Mouse (Mus musculus): Measurements from ENCODE around the gene Atp8b2.
A peak's percentile ranks its signal among the peaks of the same experiment; 100 is the strongest.

Gene Atp8b2

DNA sequence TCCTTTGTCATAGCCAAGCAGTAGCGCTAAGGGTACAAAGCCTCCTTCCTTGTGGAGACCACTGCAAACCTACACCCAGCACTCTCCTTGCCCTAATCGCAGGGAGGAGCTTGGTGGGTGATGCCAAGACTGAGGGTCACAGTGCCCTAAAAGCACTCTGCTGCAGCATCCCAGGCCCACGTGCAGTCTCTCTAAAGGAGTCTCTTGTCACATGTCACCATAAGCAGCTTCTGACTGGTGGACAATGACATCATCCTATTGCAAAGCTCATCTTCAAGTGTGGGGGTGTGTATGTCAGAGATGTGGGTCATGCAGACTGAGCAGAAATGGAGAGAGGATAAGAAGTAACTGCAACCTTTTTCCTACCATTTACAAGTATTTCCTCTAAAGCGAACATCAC, 3.9 kb downstream of the Atp8b2 start:
- DNase-seq (ENCODE audit: low read depth, low spot score), result peak; percentile 48

DNA sequence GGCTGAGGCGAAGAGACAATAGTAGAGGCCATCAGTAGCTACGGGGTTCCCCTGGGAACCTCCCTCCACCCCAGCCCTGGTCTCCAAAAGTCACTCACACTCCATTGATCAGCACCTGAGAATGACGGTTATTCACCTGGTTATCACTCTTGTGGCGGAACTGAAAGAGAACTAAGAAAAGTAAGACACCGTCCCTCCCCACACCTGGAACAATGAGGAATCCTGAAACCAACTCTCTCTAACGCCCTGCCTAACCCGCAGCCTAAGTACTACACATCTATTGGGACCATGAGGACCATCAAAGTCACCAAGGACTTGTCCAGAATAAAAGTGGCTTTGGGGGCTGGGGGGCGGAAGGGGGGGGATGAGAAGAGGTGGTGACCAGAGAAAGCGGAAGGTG, 5.4 kb downstream of the Atp8b2 start:
- DNase-seq (ENCODE audit: low read depth, low spot score), result peak; percentile 87

DNA sequence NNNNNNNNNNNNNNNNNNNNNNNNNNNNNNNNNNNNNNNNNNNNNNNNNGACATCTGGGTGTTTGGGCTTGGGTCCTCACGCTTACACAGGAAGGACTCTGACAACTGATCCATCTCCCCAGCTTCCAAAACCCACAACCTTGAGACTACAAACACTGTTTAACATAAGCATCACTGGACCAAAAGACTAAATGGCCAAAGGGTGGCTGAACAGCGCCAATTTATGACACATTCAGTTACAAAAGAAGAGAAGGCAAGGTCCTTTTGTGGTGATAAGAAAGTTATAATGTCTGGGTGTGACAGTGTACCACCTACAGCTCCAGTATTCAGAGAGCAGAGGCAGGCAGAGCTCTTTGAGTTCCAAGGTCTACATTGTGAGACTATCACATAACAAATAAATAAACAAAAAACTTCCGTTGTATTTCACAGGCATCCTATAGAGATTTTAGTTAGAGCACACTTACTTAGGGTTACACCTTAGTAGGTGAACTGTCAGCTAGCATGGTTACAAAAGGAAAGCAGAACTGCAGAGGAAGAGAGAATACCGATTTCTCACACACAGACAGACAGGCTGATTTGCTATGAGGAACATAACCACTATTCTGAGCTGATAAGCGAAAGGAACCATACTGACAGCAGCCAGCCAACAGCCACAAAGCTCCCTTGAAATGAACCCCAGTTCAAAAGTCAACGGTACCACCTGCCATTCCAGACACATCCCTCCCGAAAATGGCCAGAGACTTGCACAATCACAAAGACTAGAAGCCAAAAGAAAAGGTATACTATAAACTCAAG, 6.9 kb downstream of the Atp8b2 start:
- no peak for DNase-seq (ENCODE audit: low read depth, low spot score)

DNA sequence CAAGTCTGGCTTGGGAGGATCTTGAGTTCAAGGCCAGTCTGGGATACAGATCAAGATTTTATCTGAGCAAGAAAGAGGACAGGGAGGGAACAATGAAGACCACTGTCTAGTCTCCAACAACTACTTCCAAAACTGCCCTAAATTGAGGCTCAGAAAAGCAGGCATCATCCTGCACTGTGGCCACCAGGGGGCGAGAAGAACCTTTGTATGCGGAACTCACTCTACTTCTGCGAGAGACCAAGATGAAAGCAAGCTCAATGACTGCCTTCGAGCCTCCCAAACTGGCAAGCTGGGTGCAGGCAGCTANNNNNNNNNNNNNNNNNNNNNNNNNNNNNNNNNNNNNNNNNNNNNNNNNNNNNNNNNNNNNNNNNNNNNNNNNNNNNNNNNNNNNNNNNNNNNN, 9.9 kb downstream of the Atp8b2 start:
- DNase-seq (ENCODE audit: low read depth, low spot score), result peak; percentile 79

DNA sequence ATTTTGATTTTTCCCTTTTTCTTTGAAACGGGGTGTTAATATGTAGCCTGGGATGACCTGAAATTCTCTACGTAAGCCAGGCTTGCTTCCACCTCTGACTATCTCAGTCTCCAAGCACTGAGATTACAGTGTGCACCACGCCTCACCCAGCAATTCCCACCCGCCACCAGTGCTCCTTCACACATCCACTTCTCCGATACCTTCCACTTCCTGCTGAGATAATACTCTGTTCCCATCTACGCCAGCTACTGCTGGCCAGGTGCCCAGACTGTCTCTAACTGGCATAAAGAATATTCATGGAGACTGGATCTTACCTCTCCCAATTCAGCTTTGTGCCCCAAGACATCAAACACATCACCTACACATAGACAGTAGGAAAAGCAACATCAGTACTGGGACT, 14.7 kb downstream of the Atp8b2 start:
- no peak for DNase-seq (ENCODE audit: low read depth, low spot score)

DNA sequence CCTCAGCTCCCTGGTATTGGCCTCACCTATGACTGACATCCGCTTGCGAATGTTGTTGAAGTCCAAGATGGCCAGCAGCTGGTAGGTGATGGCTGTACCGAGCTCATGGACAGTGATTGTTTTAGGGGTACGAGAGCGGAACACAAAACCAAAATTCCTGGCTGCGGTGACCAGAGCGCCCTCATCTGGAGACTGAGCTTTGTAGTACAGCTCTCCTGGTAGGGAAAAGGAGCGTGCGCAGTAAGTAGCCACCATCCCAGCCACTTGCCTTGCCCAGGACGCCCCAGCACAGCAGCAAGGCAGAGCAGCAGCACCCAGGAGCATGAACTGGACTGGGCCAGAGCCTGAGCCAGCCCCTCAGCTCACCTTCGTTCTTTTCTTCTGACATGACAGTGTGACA, 15.3 kb downstream of the Atp8b2 start:
- no peak for DNase-seq (ENCODE audit: low read depth, low spot score)

DNA sequence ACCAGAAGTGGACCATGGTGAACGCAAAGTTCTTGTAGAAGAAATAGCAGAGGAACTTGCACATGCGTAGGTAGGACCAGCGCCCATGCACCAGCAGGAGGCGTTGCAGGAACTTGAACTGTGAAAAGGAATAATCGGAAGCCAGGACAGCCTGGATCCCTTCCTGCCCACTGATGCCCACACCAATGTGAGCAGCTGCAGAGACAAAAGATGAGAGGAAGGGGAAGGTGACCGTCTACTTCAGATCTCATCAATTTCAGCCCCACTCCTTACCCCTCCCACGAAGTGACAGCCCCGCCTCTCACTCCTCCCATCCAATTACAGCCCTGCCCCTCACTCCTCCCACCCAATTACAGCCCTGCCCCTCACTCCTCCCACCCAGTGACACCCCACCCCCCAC, 18.3 kb downstream of the Atp8b2 start:
- no peak for DNase-seq (ENCODE audit: low read depth, low spot score)

DNA sequence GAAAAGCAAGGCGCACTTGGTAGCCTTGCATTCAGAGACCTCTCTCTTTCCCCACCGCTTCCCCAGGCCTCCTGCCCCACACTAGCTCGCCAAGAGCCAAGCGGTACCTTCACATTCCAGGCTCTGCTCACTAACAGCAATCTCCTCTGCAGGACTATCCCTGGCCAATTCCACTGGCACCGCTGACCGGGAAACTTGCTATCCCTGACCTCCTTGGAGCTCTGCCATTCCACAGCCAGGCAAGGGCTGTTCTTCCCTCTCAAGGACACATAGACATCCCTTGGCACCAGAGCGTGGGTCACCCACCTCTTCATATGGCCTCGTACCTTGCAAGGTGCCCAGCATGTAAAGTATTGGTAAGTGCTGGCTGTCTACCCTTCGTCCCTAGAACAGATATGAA, 20.4 kb downstream of the Atp8b2 start:
- DNase-seq (ENCODE audit: low read depth, low spot score), result no peak

DNA sequence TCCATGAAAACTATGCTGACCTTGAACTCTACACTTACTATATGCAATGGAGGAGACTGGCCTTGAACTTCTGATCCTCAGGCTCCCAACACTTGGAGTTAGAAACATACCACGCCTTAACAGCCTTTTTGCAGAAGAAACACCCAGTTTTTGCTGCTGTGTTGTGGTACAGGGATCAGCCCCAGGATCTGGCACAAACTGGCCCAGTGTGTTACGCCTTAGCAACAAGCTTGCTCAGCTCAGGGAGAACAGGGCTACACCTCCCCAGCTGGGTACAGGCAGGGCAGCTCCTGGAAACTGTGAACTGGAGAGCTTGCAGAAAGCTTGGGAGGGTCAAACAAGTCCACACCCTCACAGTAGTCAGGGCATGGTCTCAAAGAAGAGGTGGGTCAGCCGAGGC, 26.8 kb downstream of the Atp8b2 start:
- DNase-seq (ENCODE audit: low read depth, low spot score), result no peak

DNA sequence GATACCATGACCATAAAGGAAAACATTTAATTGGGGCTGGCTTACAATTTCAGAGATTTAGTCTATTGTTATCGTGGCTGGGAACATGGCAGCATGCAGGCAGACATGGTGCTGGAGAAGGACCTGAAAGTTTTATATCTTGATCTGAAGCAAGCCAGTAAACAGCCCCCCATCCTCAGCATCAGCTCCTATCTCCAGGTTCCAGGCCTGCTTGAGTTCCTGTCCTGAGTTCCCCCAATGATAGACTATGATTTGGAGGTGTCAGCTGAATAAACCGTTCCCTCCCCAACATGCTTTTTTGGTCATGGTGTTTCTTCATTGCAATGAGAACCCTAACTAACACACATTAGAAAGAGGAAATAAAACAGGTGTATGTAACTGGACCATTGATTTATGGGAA, 30.4 kb downstream of the Atp8b2 start:
- DNase-seq (ENCODE audit: low read depth, low spot score), result peak; percentile 13

DNA sequence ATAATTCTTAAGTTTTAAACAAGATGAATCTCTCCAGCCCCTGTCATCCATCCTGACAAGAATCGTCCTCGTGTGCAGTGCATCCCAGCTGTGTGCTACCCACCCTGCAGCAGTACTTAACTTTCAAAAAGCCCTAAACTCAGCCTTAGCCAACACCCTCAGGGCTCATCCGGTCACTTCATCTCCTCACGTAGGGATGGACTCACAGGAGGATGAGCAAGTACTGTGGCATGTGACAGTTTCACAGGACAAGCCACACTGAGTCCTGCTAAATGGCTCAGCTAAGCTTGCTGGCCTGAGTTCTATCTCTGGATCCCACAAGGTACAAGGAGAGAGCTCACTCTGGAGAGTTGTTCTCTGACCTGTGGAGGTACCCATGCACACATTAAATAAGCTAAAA, 34.4 kb downstream of the Atp8b2 start:
- DNase-seq (ENCODE audit: low read depth, low spot score), result no peak

DNA sequence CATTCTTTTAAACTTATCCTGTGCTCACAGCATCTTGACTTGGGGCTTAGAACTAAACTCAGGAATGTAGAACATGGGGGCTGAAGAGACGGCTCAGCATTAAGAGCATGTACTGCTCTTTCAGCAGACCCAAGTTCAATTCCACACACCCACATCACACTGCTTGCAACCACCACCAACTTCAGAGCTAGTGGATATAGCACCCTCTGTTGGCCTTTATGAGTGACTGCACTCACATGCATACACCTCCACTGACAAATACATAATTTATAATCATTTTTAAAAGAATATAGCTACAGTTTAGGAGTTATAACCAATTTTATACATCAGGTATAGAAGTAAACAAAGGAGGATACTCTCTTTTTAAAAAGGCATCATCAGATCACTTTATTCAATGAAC, 36.9 kb downstream of the Atp8b2 start:
- peak; percentile 29 for DNase-seq (ENCODE audit: low read depth, low spot score)

DNA sequence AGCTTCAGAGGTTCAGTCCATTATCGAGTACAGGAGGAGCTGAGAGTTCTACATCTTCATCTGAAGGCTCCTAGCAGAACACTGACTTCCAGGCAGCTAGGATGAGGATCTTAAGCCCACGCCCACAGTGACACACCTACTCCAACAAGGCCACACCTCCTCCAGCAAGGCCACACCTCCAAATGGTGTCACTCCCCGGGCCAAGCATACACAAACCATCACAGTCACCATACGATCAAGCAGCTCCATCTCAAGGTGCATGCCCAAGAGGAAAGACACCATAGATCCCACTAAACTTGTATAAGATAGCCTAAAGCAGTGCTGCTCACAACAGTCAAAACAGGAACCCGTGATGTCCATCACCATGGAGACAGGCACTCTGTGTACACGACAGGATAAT, 42.6 kb downstream of the Atp8b2 start:
- DNase-seq (ENCODE audit: low read depth, low spot score), result no peak

DNA sequence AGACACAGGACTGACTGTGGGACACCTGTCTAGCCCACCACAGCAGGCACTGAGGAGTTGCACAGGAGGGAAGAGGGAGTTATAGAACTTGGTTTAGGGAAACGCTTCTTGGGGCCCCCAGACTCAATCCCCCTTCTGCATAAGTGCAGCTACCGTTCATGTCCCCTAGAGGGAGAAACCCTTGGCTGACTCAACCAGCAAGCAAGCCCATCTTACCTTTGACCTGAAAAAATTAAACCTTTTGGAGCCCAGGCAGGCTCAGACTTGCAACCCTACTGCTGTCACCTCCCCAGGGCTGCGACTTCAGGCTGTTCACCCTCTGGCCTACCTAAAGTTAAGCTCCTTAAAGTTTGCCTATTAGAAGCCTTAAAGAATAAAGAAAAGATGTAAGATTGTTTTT, 45.9 kb downstream of the Atp8b2 start:
- no peak for DNase-seq (ENCODE audit: low read depth, low spot score)

DNA sequence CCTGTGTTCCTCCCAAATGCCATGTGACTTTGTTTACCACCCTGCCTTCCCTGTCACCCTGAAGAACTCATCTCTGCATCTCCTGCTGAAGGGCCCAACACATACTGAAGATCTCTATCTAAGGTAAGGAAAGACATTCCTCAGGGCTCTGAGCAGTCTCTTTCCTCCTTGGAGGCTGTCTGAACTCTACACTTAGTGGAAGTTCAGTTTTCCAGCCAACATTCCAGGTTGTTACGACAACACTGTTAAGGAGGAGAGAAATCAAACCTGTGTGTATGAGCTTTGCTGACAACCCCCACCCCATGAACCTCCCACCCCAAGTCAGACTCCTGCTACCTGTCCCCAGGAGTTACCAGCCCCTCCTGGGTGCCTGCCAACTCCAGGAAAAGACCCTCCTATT, 46.7 kb downstream of the Atp8b2 start:
- DNase-seq (ENCODE audit: low read depth, low spot score), result no peak

DNA sequence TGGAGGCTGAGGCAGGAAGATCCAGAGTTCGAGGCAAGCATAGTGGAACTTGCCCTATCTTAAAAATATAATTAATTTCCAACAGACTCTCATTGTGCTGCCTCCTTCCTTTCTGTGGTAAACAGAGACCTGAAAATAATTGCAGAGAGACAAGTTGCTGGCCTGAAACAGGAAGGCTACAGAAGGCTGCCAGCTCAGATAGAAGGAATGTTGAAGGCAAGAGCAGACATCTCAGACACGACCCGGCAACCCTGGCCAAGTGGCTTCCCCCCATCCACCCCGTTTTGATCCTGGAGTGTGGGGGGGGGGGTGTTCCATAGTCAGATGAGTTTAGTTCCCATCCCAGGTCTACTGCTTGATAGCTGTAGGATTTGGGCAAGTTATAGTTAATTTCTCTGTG, 48.6 kb downstream of the Atp8b2 start:
- DNase-seq (ENCODE audit: low read depth, low spot score), result no peak

DNA sequence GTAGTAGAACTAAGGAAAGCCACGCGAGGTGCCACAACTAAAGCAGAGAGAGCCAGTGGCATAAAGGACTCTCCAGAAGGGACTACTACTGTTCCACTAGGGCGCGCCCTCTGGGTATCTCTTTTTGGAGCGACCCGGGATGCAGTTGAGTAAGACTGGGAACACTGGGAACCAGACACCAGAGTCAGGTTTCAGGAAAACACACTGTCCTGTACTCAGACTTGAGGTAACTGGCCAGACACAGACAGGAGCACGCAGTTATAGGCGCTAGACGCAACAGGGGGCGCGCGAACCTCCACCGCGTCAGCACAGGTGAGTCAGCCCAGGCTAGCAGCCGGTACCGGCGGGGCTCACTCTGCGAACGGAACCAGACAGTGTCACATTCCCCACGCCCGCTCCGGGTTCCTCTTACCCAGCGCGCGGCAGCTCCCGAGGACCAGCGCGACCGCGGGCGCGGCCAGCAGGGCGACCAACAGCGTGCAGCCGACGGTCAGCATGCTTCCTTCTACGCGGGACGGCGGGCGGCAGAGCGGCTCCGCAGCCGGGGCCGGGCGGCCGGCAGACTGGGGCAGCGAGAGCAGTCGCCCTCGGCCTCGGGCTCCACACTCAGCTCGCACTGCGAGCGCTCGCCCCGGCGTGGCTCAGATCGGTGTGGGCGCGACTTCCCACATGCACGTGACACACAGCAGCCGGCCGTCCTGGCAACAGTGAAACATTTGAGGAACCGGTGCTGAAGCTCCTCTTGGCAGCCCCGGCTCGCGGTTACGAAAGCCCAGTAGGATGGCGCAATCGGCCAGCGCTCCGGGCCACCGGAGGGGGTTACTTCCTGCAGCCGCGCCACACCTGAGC, 50.5 kb downstream of the Atp8b2 start, which contains the start of gene Il6ra:
Gene Il6ra (minus strand): TSS at position 654 of the 849 bp plus-strand sequence.
- DNase-seq (ENCODE audit: low read depth, low spot score), result peak; percentile 88

DNA sequence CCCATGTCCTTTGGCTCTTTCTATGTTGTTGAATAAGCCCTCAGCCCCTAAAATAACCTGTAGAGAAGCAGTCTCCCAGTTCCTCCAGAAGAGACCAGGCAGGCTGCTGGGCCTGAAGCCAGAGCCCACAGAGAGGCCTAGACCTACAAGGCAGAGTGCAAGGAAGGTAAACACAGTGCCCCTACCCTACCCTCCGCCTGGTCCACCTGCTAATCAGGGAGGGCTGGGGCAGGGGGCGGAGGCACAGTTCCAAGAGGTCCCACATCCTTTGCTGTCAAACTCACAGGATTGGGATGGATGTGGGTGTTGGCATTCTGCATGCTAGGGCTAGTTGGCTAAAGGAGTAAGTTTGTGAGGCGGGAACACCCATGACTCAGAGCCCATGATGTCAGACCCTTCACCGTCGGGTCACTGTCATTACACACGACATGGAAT, 51.2 kb downstream of the Atp8b2 start:
- DNase-seq (ENCODE audit: low read depth, low spot score), result no peak

DNA sequence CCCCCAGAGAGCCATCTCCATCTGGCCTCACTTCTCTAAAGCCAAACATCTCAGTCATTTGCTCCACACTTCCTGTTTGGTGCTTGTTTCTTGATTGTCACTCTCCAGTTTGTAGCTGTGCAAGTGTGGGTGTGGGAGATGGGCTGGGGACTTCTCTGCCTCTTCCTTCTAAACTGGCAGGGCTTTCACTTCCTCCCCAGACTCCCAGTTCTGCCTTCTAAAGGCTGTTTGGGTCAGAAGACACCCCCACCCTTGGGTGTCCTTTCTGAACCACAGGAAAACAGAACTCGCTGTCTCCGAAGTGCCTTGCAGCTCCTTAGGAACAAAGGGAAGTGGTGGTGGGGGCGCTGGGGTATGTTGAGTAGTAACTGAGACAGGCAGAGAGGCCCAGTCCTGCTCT, 52.1 kb downstream of the Atp8b2 start:
- DNase-seq (ENCODE audit: low read depth, low spot score), result peak; percentile 87

DNA sequence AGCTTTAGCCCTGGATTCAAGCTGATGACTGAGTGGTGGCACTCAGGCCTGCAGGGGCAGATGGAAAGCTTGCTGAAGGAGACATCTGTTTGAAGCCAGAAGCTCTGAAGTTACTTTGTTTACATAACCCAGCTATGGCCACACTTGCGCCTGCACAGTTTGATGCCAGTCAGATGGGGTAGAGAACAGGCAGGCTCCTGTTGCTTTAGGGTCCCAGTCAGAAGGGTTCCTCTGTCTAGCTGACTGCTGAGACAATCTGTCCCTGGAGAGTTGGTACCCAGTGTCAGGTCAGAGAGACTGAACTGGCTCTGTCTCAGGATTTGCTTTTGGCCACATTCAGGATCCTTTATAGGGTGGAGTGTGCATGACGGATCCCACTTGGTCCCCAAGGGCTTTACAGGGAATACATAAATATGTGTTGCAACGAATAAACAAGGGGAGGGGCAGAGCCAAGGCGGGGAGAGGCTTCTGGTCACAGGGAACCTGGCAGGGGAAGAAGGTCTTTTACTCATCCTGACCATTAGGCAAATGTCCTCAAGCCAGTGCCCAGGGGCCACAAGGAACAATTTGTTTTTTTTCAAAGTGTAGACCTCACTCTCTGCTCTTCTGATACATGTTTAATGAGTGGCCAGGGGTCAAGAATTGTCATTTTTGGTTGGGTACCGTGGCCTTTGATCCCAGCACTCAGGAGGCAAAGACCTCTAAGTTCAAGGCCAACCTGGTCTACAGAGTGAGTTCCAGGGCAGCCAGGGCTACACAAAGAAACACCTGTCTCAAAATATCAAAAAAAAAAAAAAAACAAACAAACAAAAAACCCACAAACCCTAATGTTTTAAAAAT, 53.4 kb downstream of the Atp8b2 start:
- peak; percentile 62 for DNase-seq (ENCODE audit: low read depth, low spot score)

DNA sequence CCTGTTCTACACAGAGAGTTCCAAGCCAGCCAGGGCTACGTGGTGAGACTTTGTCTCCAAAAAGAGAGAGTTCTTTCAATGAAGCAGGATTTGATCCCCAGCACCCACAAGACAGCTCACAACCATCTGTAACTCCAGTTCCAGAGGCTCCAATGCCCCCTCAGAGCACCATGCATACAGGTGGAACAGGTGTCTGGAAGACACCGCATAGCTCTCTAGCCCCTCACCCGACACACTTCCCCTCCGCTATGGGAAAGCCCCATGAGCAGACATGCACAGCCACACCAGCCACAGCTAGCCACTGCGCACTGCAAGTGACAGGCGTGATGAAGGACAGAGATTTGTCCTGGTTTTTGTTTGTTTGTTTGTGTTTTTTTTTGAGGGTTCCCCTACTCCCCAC, 54.5 kb downstream of the Atp8b2 start:
- DNase-seq (ENCODE audit: low read depth, low spot score), result peak; percentile 64

DNA sequence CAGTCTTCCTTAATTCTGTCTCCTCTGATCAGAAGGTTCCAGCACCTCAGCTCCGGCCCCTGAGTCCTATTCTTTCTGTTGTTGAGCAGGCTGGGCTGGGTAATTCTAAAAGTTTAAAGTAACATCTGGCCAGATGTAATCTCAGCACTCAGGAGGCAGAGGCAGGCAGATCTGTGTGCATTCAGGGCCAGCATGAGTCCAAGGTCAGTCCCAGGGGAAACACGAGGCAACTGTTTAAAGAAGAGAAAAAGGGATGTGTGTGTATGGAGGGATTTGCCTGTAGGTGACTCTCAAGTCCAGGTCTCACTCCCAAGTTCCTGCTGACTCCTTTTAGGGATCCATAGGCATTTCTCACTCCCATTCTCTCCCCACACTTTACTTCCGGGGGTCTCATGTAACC, 55.5 kb downstream of the Atp8b2 start:
- DNase-seq (ENCODE audit: low read depth, low spot score), result no peak

All from A20 (cell line).